Mouse (Mus musculus) spleen, adult 2 months (tissue): ENCODE results near the gene Igsf11. TPM values are rescaled to one million over a fixed set of nuclear protein-coding genes. Genes with fewer than 3 reads are reported as not detected.

ENCODE experiments used
- DNase-seq, 2 experiments: peaks; one replicate each; pipeline versions ENCODE4 v3.0.0 to v3.0.0-alpha.2; 2012 to 2021; ENCODE audit warnings: low spot score in 2 of 2, low read depth in 1 of 2
- H3K27ac ChIP-seq: fragments of 200-500 bp; 2 replicates; pipeline ENCODE4 v1.5.1; 2012; ENCODE audit warnings: low read length, inconsistent platforms; ENCODE audit not compliant: insufficient read depth
- H3K27me3 ChIP-seq: fragments of 200-500 bp; 2 replicates; pipeline ENCODE4 v1.6.1; 2012; ENCODE audit warnings: mild to moderate bottlenecking, moderate library complexity, low read length, inconsistent platforms; ENCODE audit not compliant: control insufficient read depth, insufficient read depth
- H3K36me3 ChIP-seq: fragments of 200-500 bp; 2 replicates; pipeline ENCODE4 v1.6.1; 2012; ENCODE audit warnings: mild to moderate bottlenecking, low read length, inconsistent platforms; ENCODE audit not compliant: control insufficient read depth, insufficient read depth
- H3K4me1 ChIP-seq: fragments of 200-500 bp; 2 replicates; pipeline ENCODE4 v1.6.1; 2011; ENCODE audit warnings: inconsistent platforms; ENCODE audit not compliant: control insufficient read depth, insufficient read depth, insufficient read length
- H3K4me3 ChIP-seq: fragments of 200-500 bp; 2 replicates; pipeline ENCODE4 v1.5.1; 2011; ENCODE audit warnings: mild to moderate bottlenecking, inconsistent platforms; ENCODE audit not compliant: insufficient read depth, insufficient read length; ENCODE audit errors: extremely low read depth
- CTCF ChIP-seq: fragments of 200-500 bp; IDR thresholded peaks from 2 replicates; pipeline ENCODE4 v1.5.1; 2011; ENCODE audit warnings: mild to moderate bottlenecking, inconsistent platforms; ENCODE audit not compliant: insufficient read depth, insufficient read length, insufficient replicate concordance; ENCODE audit errors: extremely low read depth
- POLR2A ChIP-seq: fragments of 200-500 bp; IDR thresholded peaks from 2 replicates; pipeline ENCODE4 v1.6.1; 2011; ENCODE audit warnings: low read depth, low read length, inconsistent platforms
- WGBS: fragments of 180-500 bp; shearing (Covaris S2); methylation state at CpG from one replicate; pipeline ENCODE4 v1.1.7; 2018; 5-methylcytosine and 5-hydroxymethylcytosine counted together
- polyA plus RNA-seq: library from polyadenylated mRNA; depleted of rRNA; stranded (reverse); fragments of >200 nt; gene quantifications from 2 replicates; pipeline ENCODE4 v1.2.3, GENCODE M21; 2012

Igsf11 gene
- polyA plus RNA-seq, 1 experiment, result 0.21 TPM

DNA sequence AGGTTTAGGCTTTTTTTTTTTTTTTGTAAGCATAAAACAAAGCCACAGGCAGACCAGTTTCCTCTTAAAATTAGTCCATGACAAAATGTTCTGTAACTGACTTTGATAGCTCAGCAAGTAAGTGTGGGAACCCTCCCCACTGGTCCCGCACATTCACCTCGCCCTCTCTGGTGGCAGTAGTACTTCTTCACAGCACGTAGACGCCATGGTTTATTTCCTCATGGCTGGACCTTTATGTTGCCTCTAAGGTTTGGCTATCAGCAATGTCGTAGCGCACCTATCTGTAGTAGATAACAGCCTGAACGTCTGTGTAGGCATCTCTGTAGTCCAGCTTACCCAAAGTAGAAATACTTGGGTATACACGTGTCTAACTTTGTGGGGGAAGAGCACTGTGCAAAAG lies 17.6 kb downstream of the Igsf11 start:
- Histone ChIP-seq H3K27ac (no peak overlapping the region), H3K27me3 (no peaks in the 10 kb centered on the region; the same call in 1 of the 2 replicates), H3K4me3 (no peak overlapping the region), H3K4me1 (no peaks in the 10 kb centered on the region), H3K36me3 (no peaks in the 10 kb centered on the region)
- TF ChIP-seq POLR2A, result no peak
- no peak for TF ChIP-seq CTCF
- DNase-seq, result no peak
- 85% methylated on average over 8 of the region's 8 CpGs for WGBS

DNA sequence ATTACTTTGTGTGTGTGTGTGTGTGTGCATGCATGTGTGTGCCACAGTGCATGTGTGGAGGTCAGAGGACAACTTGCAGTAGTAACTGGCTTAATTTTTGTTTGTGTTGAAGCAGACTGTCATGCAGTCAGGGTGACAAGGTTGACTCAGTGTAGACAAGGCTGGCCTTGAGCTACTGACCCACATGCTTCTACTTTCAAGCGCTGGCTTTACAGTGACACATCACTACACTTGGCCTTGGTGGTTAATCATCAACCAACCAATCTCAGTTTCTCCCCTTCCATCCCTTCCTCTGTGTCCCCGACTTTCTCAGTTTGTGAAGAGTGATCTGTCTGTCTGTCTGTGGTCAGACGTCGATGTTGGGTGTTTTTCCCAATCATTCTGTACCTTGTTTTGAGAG lies 23.0 kb downstream of the Igsf11 start:
- no peaks in the 10 kb centered on the region for H3K36me3 ChIP-seq
- no peak overlapping the region for H3K27ac ChIP-seq
- H3K4me1 ChIP-seq, result no peaks in the 10 kb centered on the region
- H3K4me3 ChIP-seq, result no peak overlapping the region
- WGBS, result 87% methylated on average over 4 of the region's 4 CpGs
- TF ChIP-seq CTCF (no peak), POLR2A (no peak)
- DNase-seq, result no peak
- H3K27me3 ChIP-seq, result no peaks in the 10 kb centered on the region

DNA sequence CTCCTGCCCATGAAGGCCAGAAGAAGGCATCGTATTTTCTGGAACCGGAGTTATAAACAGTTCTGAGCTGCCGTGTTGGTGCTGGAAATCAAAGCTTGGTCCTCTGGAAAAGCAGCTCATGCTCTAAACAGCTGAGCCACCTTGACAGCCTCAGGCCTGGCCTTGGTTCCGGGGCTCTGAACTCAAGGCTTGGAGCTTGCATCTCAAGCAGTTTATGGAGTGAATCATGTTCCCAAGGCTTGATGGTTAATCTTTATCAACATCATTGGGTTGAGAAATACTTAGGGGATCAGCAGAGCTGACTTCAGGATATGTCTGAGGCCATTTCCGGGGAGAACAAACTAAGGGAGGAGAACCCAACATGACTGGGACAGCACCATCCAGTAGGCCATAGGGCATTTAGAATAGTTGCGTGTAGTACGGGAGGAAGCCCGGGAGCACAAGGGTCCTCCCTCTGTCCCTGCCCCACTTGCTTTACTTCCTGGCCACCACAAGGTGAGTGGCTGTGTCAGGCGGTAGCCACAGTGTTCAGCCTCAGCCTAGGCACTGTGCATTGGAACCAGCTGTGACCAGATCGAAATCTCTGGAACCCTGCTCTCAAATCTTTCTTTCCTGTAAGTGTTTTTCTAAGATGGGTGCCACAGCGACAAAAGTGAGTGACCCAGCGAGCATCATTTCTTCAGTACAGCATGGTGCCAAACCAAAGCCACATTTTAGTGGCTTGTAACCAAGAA lies 23.7 kb downstream of the Igsf11 start:
- TF ChIP-seq POLR2A (no peak), CTCF (no peak)
- no peak for DNase-seq
- Histone ChIP-seq H3K36me3 (no peaks in the 10 kb centered on the region), H3K4me3 (no peak overlapping the region), H3K27me3 (no peaks in the 10 kb centered on the region), H3K27ac (no peak overlapping the region), H3K4me1 (no peaks in the 10 kb centered on the region)
- 91% methylated on average over 12 of the region's 12 CpGs for WGBS

DNA sequence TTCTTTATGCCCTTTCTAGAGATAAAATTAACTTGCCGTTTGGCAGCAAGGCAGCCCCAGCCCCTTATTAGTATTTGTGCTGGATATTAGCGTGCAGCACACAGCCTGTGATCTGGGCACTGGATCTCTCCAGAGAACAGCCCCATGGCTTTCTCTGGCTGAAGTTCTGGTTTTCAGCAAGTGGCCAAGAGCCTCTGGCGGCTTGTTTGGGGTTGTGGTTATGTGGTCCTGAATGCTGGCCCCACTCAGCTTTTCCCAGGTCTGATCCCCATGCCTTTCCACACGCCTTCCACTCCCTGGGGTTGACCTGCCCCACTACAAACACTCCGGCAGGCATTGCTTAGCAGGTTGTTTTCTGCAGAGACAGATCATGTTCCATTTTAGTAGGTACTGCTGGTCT lies 24.4 kb downstream of the Igsf11 start:
- no peak for DNase-seq
- no peaks in the 10 kb centered on the region for H3K36me3 ChIP-seq
- no peaks in the 10 kb centered on the region for H3K4me1 ChIP-seq
- H3K27ac ChIP-seq, result no peak overlapping the region
- H3K27me3 ChIP-seq, result no peaks in the 10 kb centered on the region
- no peak overlapping the region for H3K4me3 ChIP-seq
- WGBS, result 79% methylated on average over 5 of the region's 5 CpGs
- no peak for TF ChIP-seq POLR2A
- TF ChIP-seq CTCF, result no peak

DNA sequence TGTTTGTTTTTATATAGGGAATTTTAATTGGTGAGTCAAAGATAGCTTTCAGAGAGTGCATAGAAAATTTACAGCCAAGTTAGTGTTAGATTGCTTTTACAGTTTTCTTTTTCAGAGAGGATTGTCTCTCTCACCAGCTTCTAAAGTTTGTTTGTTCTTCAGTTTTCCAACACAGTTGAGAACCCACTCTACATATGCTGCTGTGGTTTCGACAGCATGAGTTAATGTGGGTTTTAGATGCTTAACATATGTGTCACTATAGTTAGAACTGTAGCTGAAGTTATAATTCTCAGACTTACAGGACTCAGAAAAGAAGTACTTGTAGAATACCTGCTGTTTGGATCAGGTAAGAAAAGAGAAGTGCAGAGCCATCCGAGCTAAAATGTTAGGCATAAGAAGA lies 25.6 kb downstream of the Igsf11 start:
- Histone ChIP-seq H3K4me3 (no peak overlapping the region), H3K27me3 (no peaks in the 10 kb centered on the region), H3K4me1 (no peaks in the 10 kb centered on the region), H3K36me3 (no peaks in the 10 kb centered on the region), H3K27ac (no peak overlapping the region)
- 91% methylated on average over 2 of the region's 2 CpGs for whole genome bisulfite sequencing
- no peak for TF ChIP-seq POLR2A
- TF ChIP-seq CTCF, result no peak
- DNase-seq, result no peak

DNA sequence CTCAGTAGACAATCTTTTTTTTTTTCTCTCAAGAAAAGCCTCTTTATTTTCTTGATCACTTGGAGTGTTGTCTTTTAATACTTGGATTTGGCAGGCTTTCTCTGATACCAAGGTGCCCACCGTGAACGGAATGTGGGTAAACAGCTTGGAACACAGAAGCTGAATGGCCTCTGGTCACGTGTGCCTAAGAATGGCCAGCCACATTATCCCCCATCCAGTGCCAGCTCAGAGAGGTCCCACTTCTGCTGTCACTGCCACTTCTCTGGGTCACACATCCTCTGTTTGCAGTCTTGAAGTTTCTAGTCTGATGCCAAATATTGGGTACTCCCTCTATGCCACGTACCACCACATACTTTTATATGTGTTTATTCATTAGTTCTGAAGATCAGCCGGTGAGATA lies 28.0 kb downstream of the Igsf11 start:
- H3K27me3 ChIP-seq, result no peaks in the 10 kb centered on the region
- no peaks in the 10 kb centered on the region for H3K4me1 ChIP-seq
- DNase-seq, result no peak
- TF ChIP-seq POLR2A (no peak), CTCF (no peak)
- WGBS, result 90% methylated on average over 5 of the region's 5 CpGs
- H3K36me3 ChIP-seq, result no peaks in the 10 kb centered on the region
- no peak overlapping the region for H3K27ac ChIP-seq
- H3K4me3 ChIP-seq, result no peak overlapping the region

DNA sequence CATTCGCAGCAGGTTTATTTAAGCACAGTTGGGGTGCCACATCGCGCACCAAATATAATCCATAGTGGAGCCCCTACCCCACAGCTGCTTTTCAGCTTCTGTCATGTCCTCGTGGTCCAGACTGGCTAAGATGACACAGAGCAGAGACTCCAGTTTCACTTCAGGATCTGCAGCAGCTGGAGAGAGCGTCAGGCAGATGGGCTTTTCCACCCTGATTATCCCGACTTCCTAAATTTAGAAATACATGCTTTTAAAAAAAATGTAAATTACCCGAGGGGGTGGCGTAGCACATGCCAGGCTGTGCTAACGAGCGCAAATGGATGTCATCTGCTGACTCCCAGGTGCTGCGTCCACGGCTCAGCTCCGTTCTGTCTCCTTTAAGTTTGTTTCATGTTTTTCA lies 32.5 kb downstream of the Igsf11 start:
- 82% methylated on average over 13 of the region's 13 CpGs for WGBS
- no peak for TF ChIP-seq POLR2A
- TF ChIP-seq CTCF, result no peak
- Histone ChIP-seq H3K27ac (no peak overlapping the region), H3K4me1 (no peaks in the 10 kb centered on the region), H3K4me3 (no peak overlapping the region), H3K36me3 (no peaks in the 10 kb centered on the region), H3K27me3 (no peaks in the 10 kb centered on the region)
- no peak for DNase-seq
